Mouse (Mus musculus) CH12.LX (cell line): ENCODE measurements around the gene Morf4l1. TPM values are rescaled to one million over a fixed set of nuclear protein-coding genes. Genes with fewer than 3 reads are reported as not detected.

ENCODE experiments used
- DNase-seq: peaks from one replicate; pipeline ENCODE4 v3.0.0-alpha.2; 2013; ENCODE audit errors: extremely low read depth
- H3K27ac ChIP-seq: 2 replicates; pipeline ENCODE4 v1.5.1; 2012; ENCODE audit warnings: low read depth, mild to moderate bottlenecking, control low read depth, moderate library complexity; ENCODE audit not compliant: insufficient read depth
- H3K27me3 ChIP-seq: replicated peaks from 2 replicates; pipeline ENCODE3; 2012; ENCODE audit warnings: inconsistent platforms
- H3K36me3 ChIP-seq, 2 experiments: replicated peaks in 1 of 2; 2 replicates each; pipeline versions ENCODE3 to v1.6.1; 2012; ENCODE audit warnings: inconsistent platforms in 1 of 2, low read length in 1 of 2, mild to moderate bottlenecking in 1 of 2, mixed read lengths in 1 of 2, moderate library complexity in 1 of 2; ENCODE audit not compliant: control insufficient read depth in 1 of 2, insufficient read depth in 1 of 2
- H3K4me1 ChIP-seq, 2 experiments: 2 replicates each; pipeline ENCODE4 v1.6.1; 2012; ENCODE audit warnings: inconsistent platforms in 1 of 2, moderate library complexity in 1 of 2; ENCODE audit not compliant: insufficient read depth in 2 of 2, control insufficient read depth in 1 of 2
- H3K4me2 ChIP-seq: 2 replicates; pipeline ENCODE4 v1.6.1; 2012; ENCODE audit warnings: low read depth, mild to moderate bottlenecking, control low read depth; ENCODE audit not compliant: poor library complexity, insufficient read depth, severe bottlenecking
- H3K4me3 ChIP-seq, 3 experiments: fragments of 150-350 bp in 1 of 3; sonication (generic) in 1 of 3; replicated peaks in 1 of 3; 2 replicates each; pipeline versions ENCODE3 to v1.5.1; 2011 to 2012; ENCODE audit warnings: low read depth in 2 of 3, low read length in 2 of 3, mild to moderate bottlenecking in 2 of 3, moderate library complexity in 2 of 3, control low read depth in 1 of 3, improper control_type of control experiment in 1 of 3, inconsistent platforms in 1 of 3, mixed read lengths in 1 of 3; ENCODE audit not compliant: poor library complexity in 1 of 3
- H3K79me2 ChIP-seq: replicated peaks from 2 replicates; pipeline ENCODE4 v1.6.1; 2012; ENCODE audit warnings: mild to moderate bottlenecking, moderate library complexity; ENCODE audit not compliant: control insufficient read depth, poor library complexity, insufficient read depth, severe bottlenecking; ENCODE audit errors: extremely low read depth
- H3K9ac ChIP-seq: 2 replicates; pipeline ENCODE4 v1.6.1; 2012; ENCODE audit warnings: low read depth, mild to moderate bottlenecking, control low read depth, moderate library complexity; ENCODE audit not compliant: insufficient read depth
- H3K9me3 ChIP-seq: replicated peaks from 2 replicates; pipeline ENCODE3; 2012; ENCODE audit warnings: low read length, inconsistent platforms, mixed read lengths
- CHD1 ChIP-seq: IDR thresholded peaks from 2 replicates; pipeline ENCODE4 v1.6.1; 2012; ENCODE audit warnings: low read depth, low read length, improper control_type of control experiment, inconsistent platforms
- CHD2 ChIP-seq: IDR thresholded peaks from 2 replicates; pipeline ENCODE4 v1.6.1; 2011; ENCODE audit warnings: low read length, improper control_type of control experiment
- IRF4 ChIP-seq: IDR thresholded peaks from 2 replicates; pipeline ENCODE4 v1.6.1; 2014; ENCODE audit warnings: low read depth, mild to moderate bottlenecking, inconsistent platforms, low read length, improper control_type of control experiment
- KAT2A ChIP-seq: IDR thresholded peaks from 2 replicates; pipeline ENCODE4 v1.6.1; 2012; ENCODE audit warnings: low read length, improper control_type of control experiment, inconsistent platforms; ENCODE audit not compliant: insufficient replicate concordance
- MAFK ChIP-seq: IDR thresholded peaks from 2 replicates; pipeline ENCODE4 v1.6.1; 2011; ENCODE audit warnings: low read length, improper control_type of control experiment; ENCODE audit not compliant: insufficient replicate concordance
- MAX ChIP-seq: IDR thresholded peaks from 2 replicates; pipeline ENCODE4 v1.6.1; 2011; ENCODE audit warnings: low read length, improper control_type of control experiment
- MEF2A ChIP-seq: IDR thresholded peaks from 2 replicates; pipeline ENCODE4 v1.6.1; 2014; ENCODE audit warnings: low read depth, mild to moderate bottlenecking, inconsistent platforms, low read length, improper control_type of control experiment, borderline replicate concordance
- MYC ChIP-seq: IDR thresholded peaks from 2 replicates; pipeline ENCODE4 v1.6.1; 2011; ENCODE audit warnings: low read depth, mild to moderate bottlenecking, improper control_type of control experiment, low read length
- NELFE ChIP-seq: IDR thresholded peaks from 2 replicates; pipeline ENCODE4 v1.6.1; 2011; ENCODE audit warnings: low read depth, low read length, improper control_type of control experiment
- NRF1 ChIP-seq: IDR thresholded peaks from 2 replicates; pipeline ENCODE4 v1.6.1; 2014; ENCODE audit warnings: low read depth, mild to moderate bottlenecking, inconsistent platforms, low read length, improper control_type of control experiment, moderate library complexity
- PAX5 ChIP-seq: IDR thresholded peaks from 2 replicates; pipeline ENCODE4 v1.6.1; 2012; ENCODE audit warnings: low read length, inconsistent platforms, mixed read lengths
- SIN3A ChIP-seq: IDR thresholded peaks from 2 replicates; pipeline ENCODE4 v1.6.1; 2012; ENCODE audit warnings: low read length, improper control_type of control experiment, inconsistent platforms
- SMC3 ChIP-seq: IDR thresholded peaks from 2 replicates; pipeline ENCODE4 v1.6.1; 2011; ENCODE audit warnings: low read depth, low read length, improper control_type of control experiment
- TBP ChIP-seq: conservative IDR thresholded peaks from 2 replicates; pipeline ENCODE4 v1.6.1; 2011; ENCODE audit warnings: low read depth, low read length, improper control_type of control experiment
- ZKSCAN1 ChIP-seq: IDR thresholded peaks from 2 replicates; pipeline ENCODE4 v1.6.1; 2012; ENCODE audit warnings: low read depth, inconsistent platforms, low read length, improper control_type of control experiment, borderline replicate concordance
- dilution Hi-C: fragments of 300-500 bp; cut with MboI; formaldehyde crosslinking; loops from 2 replicates; pipeline ENCODE4 v1.14.3; 2020; ENCODE audit warnings: low sequenced_read_pairs; ENCODE audit not compliant: extremely low pct_unique_long_range_greater_than_20kb, extremely low pct_ligation_motif_present
- in situ Hi-C: fragments of 300-500 bp; cut with MboI; formaldehyde crosslinking; loops from 3 replicates; pipeline ENCODE4 v1.14.3; 2019; ENCODE audit warnings: low sequenced_read_pairs, low pct_ligation_motif_present, low pct_unique_long_range_greater_than_20kb, mixed read lengths
- polyA plus RNA-seq: library from polyadenylated mRNA; unstranded; fragments of >175 nt; gene quantifications from 2 replicates; pipeline ENCODE4 v1.2.1, GENCODE M21; 2012; ENCODE audit warnings: low read depth; ENCODE audit not compliant: insufficient read length
- total RNA-seq, 2 experiments: library from RNA; depleted of rRNA; stranded (reverse); fragments of 300-350 nt in 1 of 2; fragments of >200 nt in 1 of 2; gene quantifications; 2 replicates each; pipeline ENCODE4 v1.2.3; 2012 to 2014

Gene Morf4l1
- total and polyA plus RNA-seq, 3 experiments = 127 to 233 (median 225) TPM

DNA sequence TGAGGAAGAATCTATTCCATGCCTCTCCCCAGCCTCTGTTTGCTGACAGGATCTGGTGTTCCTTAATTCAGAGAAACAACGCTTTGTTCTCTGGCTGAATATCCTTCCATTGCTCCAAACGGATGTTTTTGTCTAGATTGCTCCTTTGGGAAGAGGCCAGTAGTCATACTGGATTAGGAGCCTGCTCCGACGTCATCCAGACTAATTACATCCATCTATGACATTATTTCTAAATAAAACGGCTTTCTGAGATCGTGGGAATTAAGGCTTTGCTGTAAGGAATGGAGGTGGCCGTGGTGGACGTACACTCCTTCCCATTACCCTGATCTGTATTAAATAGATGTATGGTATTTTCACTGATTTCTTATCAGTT, 10.3 kb upstream of the Morf4l1 start:
- H3K27ac ChIP-seq = no peak overlapping the region
- no peak overlapping the region for H3K4me3 ChIP-seq
- H3K27me3 ChIP-seq = no peaks in the 10 kb centered on the region
- no peaks in the 10 kb centered on the region for H3K9me3 ChIP-seq
- H3K9ac ChIP-seq = no peak overlapping the region
- dilution Hi-C loops = no loop called here
- H3K4me1 ChIP-seq = peaks cover 0 to 10% of the 10 kb centered on the region in 2 experiments; a peak in 3 of 4 replicates
- TF ChIP-seq MAX (no peak), SMC3 (no peak), TBP (no peak), NRF1 (no peak), CHD1 (no peak), SIN3A (no peak), MEF2A (no peak), KAT2A (no peak), ZKSCAN1 (no peak), MAFK (no peak), MYC (no peak), CHD2 (no peak)
- TF ChIP-seq, all 38 proteins: peak for 0
- Histone ChIP-seq H3K79me2 (no peaks in the 10 kb centered on the region), H3K36me3 (no peaks in the 10 kb centered on the region), H3K4me2 (no peak overlapping the region)
- no peak for DNase-seq
- in situ Hi-C loops = loop anchor here (5.0 kb wide), 1 partner anchor 37 kb away; the partner anchor contains the start of gene Adamts7

DNA sequence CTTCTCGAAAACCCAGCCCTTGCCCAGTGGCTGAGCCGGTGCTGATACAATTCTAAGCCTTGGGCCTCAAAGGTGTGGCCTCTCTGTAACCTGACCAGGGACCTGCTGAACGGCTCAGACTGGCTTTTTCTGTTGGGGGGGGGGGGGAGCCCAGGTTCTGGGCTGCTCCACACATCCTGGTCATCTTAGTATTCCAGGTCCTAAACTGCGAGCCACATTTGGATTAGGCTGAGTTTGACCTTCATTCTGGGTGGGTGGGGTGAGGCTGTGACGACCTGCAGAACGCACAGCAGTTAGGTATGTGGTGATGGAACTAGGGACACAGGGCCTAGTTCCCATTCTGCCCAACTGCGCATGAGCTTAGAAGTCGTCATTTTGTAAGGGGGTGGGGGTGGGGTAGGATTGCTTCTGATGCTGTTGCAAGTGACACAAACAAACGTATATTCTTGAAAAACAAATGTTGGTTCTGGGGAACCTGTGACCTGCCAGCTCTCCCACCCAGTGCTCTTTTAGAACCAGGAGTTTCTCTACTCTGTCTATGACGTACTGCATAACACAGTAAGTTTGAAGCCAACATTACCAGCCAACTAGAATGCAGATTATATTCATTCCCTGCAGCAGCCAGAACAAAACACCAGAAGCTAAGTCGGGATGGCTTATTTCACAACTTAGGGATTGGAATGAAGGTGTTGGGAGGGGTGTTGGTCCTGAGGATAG, 9.7 kb upstream of the Morf4l1 start:
- dilution Hi-C loops = no loop called here

More for the DNA sequence above, 9.7 kb upstream of the Morf4l1 start:
- H3K4me2 ChIP-seq = no peak overlapping the region
- no peak for DNase-seq
- no peak overlapping the region for H3K4me3 ChIP-seq
- H3K9me3 ChIP-seq = no peaks in the 10 kb centered on the region
- H3K27me3 ChIP-seq = no peaks in the 10 kb centered on the region
- TF ChIP-seq PAX5 = no peak
- no peak for TF ChIP-seq NELFE
- no peak for TF ChIP-seq IRF4
- in situ Hi-C loops = no loop called here
- no peak overlapping the region for H3K27ac ChIP-seq
- no peaks in the 10 kb centered on the region for H3K36me3 ChIP-seq
- no peak overlapping the region for H3K9ac ChIP-seq
- no peaks in the 10 kb centered on the region for H3K79me2 ChIP-seq
- H3K4me1 ChIP-seq = peaks cover 0 to 10% of the 10 kb centered on the region in 2 experiments; a peak in 3 of 4 replicates
